Mouse (Mus musculus): ENCODE data around the gene Uqcc2. TPM values are rescaled to one million over a fixed set of nuclear protein-coding genes. Genes with fewer than 3 reads are reported as not detected.

The Uqcc2 gene
- polyA plus RNA-seq, 1 experiment from 2014 or later, result 283 TPM

DNA sequence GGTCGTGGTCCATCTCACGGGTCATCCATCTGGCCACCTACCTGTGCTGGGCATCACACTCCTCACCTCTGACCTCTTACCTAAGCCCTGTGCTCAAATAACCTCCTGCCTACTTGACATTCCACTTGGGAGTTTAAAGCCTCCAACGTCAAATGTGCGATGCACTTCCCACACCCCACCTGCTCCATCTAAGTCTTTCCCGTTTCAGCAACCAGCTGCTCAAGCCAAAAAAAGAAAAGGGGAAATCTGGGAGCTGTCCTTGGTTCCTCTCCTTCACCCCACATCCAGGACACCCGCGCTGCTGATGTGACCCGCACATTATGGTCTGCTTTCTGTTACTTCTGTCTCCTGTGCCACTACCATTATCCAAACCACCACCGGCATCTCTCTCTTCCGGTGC, 1.5 kb downstream of the Uqcc2 start:
- Histone ChIP-seq H3K36me3 (ENCODE audit: control insufficient read depth, insufficient read depth) (no peaks in the 10 kb centered on the region), H3K9me3 (replicated peaks; ENCODE audit: control insufficient read depth, low read length) (no peaks in the 10 kb centered on the region), H3K9ac (ENCODE audit: low read length) (no peak overlapping the region), H3K27ac (ENCODE audit: low read length) (no peak overlapping the region), H3K27me3 (ENCODE audit: control insufficient read depth, insufficient read depth, low read length) (no peaks in the 10 kb centered on the region), H3K4me3 (ENCODE audit: low read length) (no peak overlapping the region), H3K4me1 (ENCODE audit: control insufficient read depth, insufficient read depth, low read length) (peaks cover 21% of the 10 kb centered on the region), H3K4me2 (ENCODE audit: low read depth, low read length) (no peak overlapping the region)
- WGBS, result 84% methylated on average over 10 of the region's 10 CpGs
- no peak for ATAC-seq (replicated peaks; ENCODE audit: extremely low read depth, insufficient read depth, low FRiP score)

DNA sequence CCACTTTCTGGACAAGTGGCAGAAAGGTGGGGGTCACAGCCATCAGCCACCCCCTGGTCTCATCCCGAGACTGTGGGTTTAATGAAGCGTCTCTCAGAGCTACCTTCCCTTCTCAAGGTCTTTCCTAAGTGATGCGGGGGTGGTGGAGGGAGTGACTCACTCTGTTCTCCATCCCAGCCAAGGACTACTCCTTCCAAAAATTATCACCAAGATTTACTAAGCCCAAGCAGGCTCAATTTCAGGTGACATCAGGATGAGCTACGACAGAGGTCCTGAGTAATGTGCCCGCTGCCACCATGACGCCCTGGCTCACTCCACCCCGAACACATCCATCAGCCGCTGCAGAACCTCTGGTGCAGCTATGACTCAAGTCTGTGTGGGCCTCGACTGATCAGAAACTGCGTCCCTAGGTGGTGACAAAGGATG, 2.5 kb downstream of the Uqcc2 start:
- no peaks in the 10 kb centered on the region for H3K9me3 ChIP-seq (replicated peaks; ENCODE audit: control insufficient read depth, low read length)
- no peak overlapping the region for H3K27ac ChIP-seq (ENCODE audit: low read length)
- H3K9ac ChIP-seq (ENCODE audit: low read length), result no peak overlapping the region
- no peak overlapping the region for H3K4me2 ChIP-seq (ENCODE audit: low read depth, low read length)
- H3K4me1 ChIP-seq (ENCODE audit: control insufficient read depth, insufficient read depth, low read length), result peaks cover 21% of the 10 kb centered on the region
- no peak for ATAC-seq (replicated peaks; ENCODE audit: extremely low read depth, insufficient read depth, low FRiP score)
- H3K36me3 ChIP-seq (ENCODE audit: control insufficient read depth, insufficient read depth), result no peaks in the 10 kb centered on the region
- H3K27me3 ChIP-seq (ENCODE audit: control insufficient read depth, insufficient read depth, low read length), result no peaks in the 10 kb centered on the region
- H3K4me3 ChIP-seq (ENCODE audit: low read length), result no peak overlapping the region
- WGBS, result 84% methylated on average over 10 of the region's 10 CpGs

DNA sequence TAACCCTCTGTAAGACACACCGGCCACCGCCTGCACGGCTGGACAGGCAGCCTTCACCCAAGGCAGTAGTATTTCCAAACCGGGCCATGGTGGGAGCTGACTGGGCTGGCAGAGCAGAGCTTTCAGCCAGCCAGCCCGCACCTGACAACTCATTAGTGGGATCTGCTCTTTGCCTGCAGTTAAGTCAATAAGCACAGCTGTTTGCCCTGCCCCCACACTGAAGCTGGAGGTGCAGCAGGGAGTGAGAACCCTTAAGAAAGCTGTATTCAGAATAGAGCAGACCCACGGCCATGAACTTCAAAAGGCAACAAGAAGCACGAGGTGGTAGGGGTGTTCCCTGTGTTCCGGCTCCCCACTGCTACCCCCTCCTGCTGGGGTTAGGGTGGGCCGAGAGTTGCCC, 3.5 kb downstream of the Uqcc2 start:
- Histone ChIP-seq H3K9me3 (replicated peaks; ENCODE audit: control insufficient read depth, low read length) (no peaks in the 10 kb centered on the region), H3K4me1 (ENCODE audit: control insufficient read depth, insufficient read depth, low read length) (peaks cover 21% of the 10 kb centered on the region), H3K4me2 (ENCODE audit: low read depth, low read length) (no peak overlapping the region), H3K9ac (ENCODE audit: low read length) (no peak overlapping the region), H3K27me3 (ENCODE audit: control insufficient read depth, insufficient read depth, low read length) (no peaks in the 10 kb centered on the region), H3K36me3 (ENCODE audit: control insufficient read depth, insufficient read depth) (no peaks in the 10 kb centered on the region), H3K4me3 (ENCODE audit: low read length) (no peak overlapping the region), H3K27ac (ENCODE audit: low read length) (no peak overlapping the region)
- no peak for ATAC-seq (replicated peaks; ENCODE audit: extremely low read depth, insufficient read depth, low FRiP score)
- 62% methylated on average over 9 of the region's 9 CpGs for WGBS

DNA sequence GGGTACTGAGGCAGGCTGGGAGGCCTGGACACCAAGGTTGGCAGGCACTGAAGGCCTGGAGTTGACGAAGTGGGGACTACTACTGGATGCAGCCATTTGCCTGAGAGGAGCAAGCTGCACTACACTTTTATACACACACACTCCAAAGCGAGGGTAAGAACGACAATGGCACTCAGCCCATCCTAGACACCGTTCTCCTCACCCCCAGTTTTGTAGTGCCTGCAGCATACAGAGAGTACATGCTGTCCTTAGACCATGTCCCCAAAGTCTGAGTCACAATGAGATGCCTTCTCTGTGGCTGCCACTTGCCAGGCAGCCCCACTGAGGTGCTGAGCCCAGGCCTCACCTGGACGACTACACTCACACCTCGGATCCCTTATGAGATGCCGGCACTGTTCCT, 3.9 kb downstream of the Uqcc2 start:
- 82% methylated on average over 7 of the region's 7 CpGs for WGBS
- ATAC-seq (replicated peaks; ENCODE audit: extremely low read depth, insufficient read depth, low FRiP score), result no peak
- Histone ChIP-seq H3K4me2 (ENCODE audit: low read depth, low read length) (no peak overlapping the region), H3K27ac (ENCODE audit: low read length) (no peak overlapping the region), H3K4me1 (ENCODE audit: control insufficient read depth, insufficient read depth, low read length) (peaks cover 21% of the 10 kb centered on the region), H3K9ac (ENCODE audit: low read length) (no peak overlapping the region), H3K36me3 (ENCODE audit: control insufficient read depth, insufficient read depth) (no peaks in the 10 kb centered on the region), H3K27me3 (ENCODE audit: control insufficient read depth, insufficient read depth, low read length) (no peaks in the 10 kb centered on the region), H3K9me3 (replicated peaks; ENCODE audit: control insufficient read depth, low read length) (no peaks in the 10 kb centered on the region), H3K4me3 (ENCODE audit: low read length) (no peak overlapping the region)

DNA sequence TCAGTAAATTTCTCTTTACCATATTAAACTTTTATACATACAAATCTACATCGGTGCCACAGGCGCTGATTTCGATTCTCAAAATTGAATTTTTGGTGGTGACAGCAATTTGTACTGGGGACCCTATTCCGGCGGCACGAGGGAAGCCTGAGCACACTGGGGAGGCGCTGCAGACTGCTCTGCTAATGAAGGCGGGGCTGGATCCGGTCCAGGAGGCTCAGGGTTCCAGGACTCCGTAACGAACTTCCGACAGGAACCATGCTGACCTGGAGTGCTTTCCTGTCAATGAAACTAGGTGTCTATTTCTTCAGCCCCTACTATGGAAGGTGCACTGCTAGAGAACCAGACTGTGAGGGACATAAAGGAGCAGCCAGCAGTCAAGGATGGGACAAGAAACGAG, 4.4 kb downstream of the Uqcc2 start:
- Histone ChIP-seq H3K9me3 (replicated peaks; ENCODE audit: control insufficient read depth, low read length) (no peaks in the 10 kb centered on the region), H3K27ac (ENCODE audit: low read length) (no peak overlapping the region), H3K4me1 (ENCODE audit: control insufficient read depth, insufficient read depth, low read length) (peaks cover 20% of the 10 kb centered on the region), H3K4me3 (ENCODE audit: low read length) (no peak overlapping the region), H3K36me3 (ENCODE audit: control insufficient read depth, insufficient read depth) (no peaks in the 10 kb centered on the region), H3K4me2 (ENCODE audit: low read depth, low read length) (no peak overlapping the region), H3K27me3 (ENCODE audit: control insufficient read depth, insufficient read depth, low read length) (no peaks in the 10 kb centered on the region), H3K9ac (ENCODE audit: low read length) (no peak overlapping the region)
- 71% methylated on average over 13 of the region's 13 CpGs for WGBS
- ATAC-seq (replicated peaks; ENCODE audit: extremely low read depth, insufficient read depth, low FRiP score), result no peak

DNA sequence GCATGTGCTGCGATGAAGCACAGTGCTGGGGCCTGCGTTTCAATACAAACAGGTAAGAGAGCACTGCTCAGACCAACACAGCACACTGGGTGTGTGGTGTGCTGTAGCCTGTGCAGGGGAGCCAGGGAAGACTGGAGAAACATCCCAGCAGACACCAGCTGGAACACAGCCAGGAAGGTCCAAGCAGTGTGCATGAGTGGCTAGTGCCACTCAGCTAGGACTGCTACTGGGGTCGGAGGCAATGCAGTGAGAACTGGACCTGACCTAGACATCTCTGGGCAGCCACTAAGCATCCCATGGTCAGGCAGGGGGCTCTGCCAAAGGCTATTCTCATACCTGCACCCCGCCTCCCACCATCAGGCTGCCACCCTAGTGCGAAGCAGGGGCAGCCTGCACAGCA, 5.5 kb downstream of the Uqcc2 start:
- H3K4me2 ChIP-seq (ENCODE audit: low read depth, low read length), result no peak overlapping the region

DNA sequence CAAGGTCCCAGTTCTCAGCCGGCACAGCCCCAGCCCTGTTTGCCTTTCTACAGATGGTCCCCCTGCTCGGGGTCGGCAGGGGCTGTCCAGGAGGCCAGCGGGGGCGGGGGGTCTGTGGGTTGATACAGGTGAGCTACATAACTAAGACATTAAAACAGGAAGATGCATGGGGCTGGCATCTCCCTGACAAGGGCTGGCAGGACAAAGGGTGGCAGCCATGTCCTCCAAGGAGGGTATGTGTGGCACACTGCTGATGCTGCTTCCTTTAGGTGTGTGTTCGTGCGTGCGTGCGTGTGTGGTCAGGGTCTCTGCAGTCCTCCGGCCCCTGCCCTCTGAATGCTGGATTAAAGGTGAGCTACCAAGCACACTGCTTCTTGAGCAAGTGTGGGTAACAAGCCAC, 6.7 kb downstream of the Uqcc2 start:
- H3K9ac ChIP-seq (ENCODE audit: low read length), result no peak overlapping the region
- no peak overlapping the region for H3K27ac ChIP-seq (ENCODE audit: low read length)
- no peak for ATAC-seq (replicated peaks; ENCODE audit: extremely low read depth, insufficient read depth, low FRiP score)
- WGBS, result 74% methylated on average over 10 of the region's 10 CpGs
- no peak overlapping the region for H3K4me3 ChIP-seq (ENCODE audit: low read length)
- peaks cover 9% of the 10 kb centered on the region for H3K36me3 ChIP-seq (ENCODE audit: control insufficient read depth, insufficient read depth)
- no peaks in the 10 kb centered on the region for H3K9me3 ChIP-seq (replicated peaks; ENCODE audit: control insufficient read depth, low read length)
- H3K4me1 ChIP-seq (ENCODE audit: control insufficient read depth, insufficient read depth, low read length), result peaks cover 9% of the 10 kb centered on the region; the same call in 1 of the 2 replicates
- H3K27me3 ChIP-seq (ENCODE audit: control insufficient read depth, insufficient read depth, low read length), result no peaks in the 10 kb centered on the region
- H3K4me2 ChIP-seq (ENCODE audit: low read depth, low read length), result no peak overlapping the region

More for the DNA sequence above, 5.5 kb downstream of the Uqcc2 start:
- H3K9me3 ChIP-seq (replicated peaks; ENCODE audit: control insufficient read depth, low read length), result no peaks in the 10 kb centered on the region
- no peak overlapping the region for H3K9ac ChIP-seq (ENCODE audit: low read length)
- H3K27me3 ChIP-seq (ENCODE audit: control insufficient read depth, insufficient read depth, low read length), result no peaks in the 10 kb centered on the region
- no peak for ATAC-seq (replicated peaks; ENCODE audit: extremely low read depth, insufficient read depth, low FRiP score)
- H3K4me1 ChIP-seq (ENCODE audit: control insufficient read depth, insufficient read depth, low read length), result peaks cover 13% of the 10 kb centered on the region
- H3K27ac ChIP-seq (ENCODE audit: low read length), result no peak overlapping the region
- no peaks in the 10 kb centered on the region for H3K36me3 ChIP-seq (ENCODE audit: control insufficient read depth, insufficient read depth)
- 83% methylated on average over 5 of the region's 5 CpGs for WGBS
- no peak overlapping the region for H3K4me3 ChIP-seq (ENCODE audit: low read length)

DNA sequence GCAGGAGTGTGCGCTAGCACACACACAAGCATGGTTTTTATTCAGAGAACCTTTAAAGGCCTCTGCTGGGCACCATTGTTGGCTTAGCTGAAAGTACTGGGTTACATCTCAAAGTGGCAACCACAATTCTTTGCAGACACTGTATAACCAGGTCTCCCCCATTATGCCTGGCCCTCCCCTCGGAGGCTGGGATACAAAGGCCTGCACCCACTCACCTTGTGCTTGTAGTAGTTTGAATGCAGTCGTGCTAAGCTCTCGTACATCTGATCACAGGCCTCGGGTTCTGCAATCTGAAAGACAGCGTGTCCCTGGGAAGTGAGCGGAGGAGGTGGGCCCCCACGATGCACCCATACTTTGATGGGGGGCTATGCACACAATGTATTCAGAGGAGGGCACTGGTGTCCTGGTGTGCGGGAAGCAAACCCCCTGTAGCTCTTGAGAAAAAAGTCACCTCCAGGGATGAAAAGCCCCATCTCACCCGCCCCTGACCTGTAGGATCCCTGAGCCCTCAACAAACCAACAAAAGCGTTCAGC, 8.0 kb downstream of the Uqcc2 start:
- Histone ChIP-seq H3K27me3 (ENCODE audit: control insufficient read depth, insufficient read depth, low read length) (no peaks in the 10 kb centered on the region), H3K36me3 (ENCODE audit: control insufficient read depth, insufficient read depth) (peaks cover 11% of the 10 kb centered on the region), H3K4me3 (ENCODE audit: low read length) (no peak overlapping the region), H3K9me3 (replicated peaks; ENCODE audit: control insufficient read depth, low read length) (no peaks in the 10 kb centered on the region), H3K4me2 (ENCODE audit: low read depth, low read length) (no peak overlapping the region), H3K9ac (ENCODE audit: low read length) (no peak overlapping the region), H3K4me1 (ENCODE audit: control insufficient read depth, insufficient read depth, low read length) (peaks cover 9% of the 10 kb centered on the region; the same call in 1 of the 2 replicates), H3K27ac (ENCODE audit: low read length) (no peak overlapping the region)
- ATAC-seq (replicated peaks; ENCODE audit: extremely low read depth, insufficient read depth, low FRiP score), result no peak
- 89% methylated on average over 11 of the region's 11 CpGs for WGBS

DNA sequence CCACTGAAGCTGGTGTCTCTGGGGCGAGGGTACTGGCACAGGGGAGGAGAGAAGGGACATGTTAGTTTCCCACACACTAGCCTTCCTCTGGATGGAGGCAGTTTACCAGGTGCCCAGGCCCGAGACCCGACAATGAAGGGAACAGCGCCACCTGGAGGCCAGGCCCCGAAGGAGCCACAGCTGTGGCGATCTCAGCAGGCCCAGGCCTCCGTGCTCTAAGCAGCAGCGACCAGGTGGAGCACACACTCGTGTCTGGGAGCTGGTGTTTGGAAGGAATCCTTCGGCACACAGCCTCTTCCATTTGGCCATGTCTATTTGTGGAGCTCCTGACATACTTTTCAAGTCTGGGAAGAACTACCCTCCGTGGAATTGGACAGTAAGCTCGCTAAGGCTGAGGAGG, 8.5 kb downstream of the Uqcc2 start:
- no peak overlapping the region for H3K9ac ChIP-seq (ENCODE audit: low read length)
- H3K27ac ChIP-seq (ENCODE audit: low read length), result no peak overlapping the region
- H3K27me3 ChIP-seq (ENCODE audit: control insufficient read depth, insufficient read depth, low read length), result no peaks in the 10 kb centered on the region
- no peak overlapping the region for H3K4me2 ChIP-seq (ENCODE audit: low read depth, low read length)
- peaks cover 8% of the 10 kb centered on the region; the same call in 1 of the 2 replicates for H3K4me1 ChIP-seq (ENCODE audit: control insufficient read depth, insufficient read depth, low read length)
- no peak overlapping the region for H3K4me3 ChIP-seq (ENCODE audit: low read length)
- peaks cover 11% of the 10 kb centered on the region for H3K36me3 ChIP-seq (ENCODE audit: control insufficient read depth, insufficient read depth)
- no peaks in the 10 kb centered on the region for H3K9me3 ChIP-seq (replicated peaks; ENCODE audit: control insufficient read depth, low read length)
- WGBS, result 37% methylated on average over 12 of the region's 12 CpGs
- no peak for ATAC-seq (replicated peaks; ENCODE audit: extremely low read depth, insufficient read depth, low FRiP score)

Measured in heart, embryonic 16.5 days (tissue).